Mouse (Mus musculus): Measurements from ENCODE around the gene Cfap74. TPM values are rescaled to one million over a fixed set of nuclear protein-coding genes. Genes with fewer than 3 reads are reported as not detected.
"Not testable (repeated sequence)": the region's sequence is repeated elsewhere in the genome, so short reads cannot be mapped to it uniquely, and the experiment has no call there.

Cfap74 gene
- polyA plus RNA-seq, 2 experiments from 2014 or later: 1.8 to 2.1 TPM

GRCm38 (mm10) chr4:155412124-155412523, 3.1 kb downstream of the Cfap74 start:
- no peak for ATAC-seq

- ATAC-seq: no peak
Measured at GRCm38 (mm10) chr4:155413641-155414335, 4.8 kb downstream of the Cfap74 start.

- no peak for ATAC-seq
Measured at GRCm38 (mm10) chr4:155414656-155415235, 5.8 kb downstream of the Cfap74 start.

GRCm38 (mm10) chr4:155420137-155420536, 11.1 kb downstream of the Cfap74 start:
- no peak for ATAC-seq

- ATAC-seq: not testable (repeated sequence)
Measured at GRCm38 (mm10) chr4:155421412-155422370, 12.7 kb downstream of the Cfap74 start.

- no peak for ATAC-seq
Measured at GRCm38 (mm10) chr4:155423988-155424387, 15.0 kb downstream of the Cfap74 start.

GRCm38 (mm10) chr4:155426272-155426671, 17.3 kb downstream of the Cfap74 start:
- no peak for ATAC-seq

GRCm38 (mm10) chr4:155428442-155428841, 19.5 kb downstream of the Cfap74 start:
- ATAC-seq: no peak

GRCm38 (mm10) chr4:155429202-155429601, 20.2 kb downstream of the Cfap74 start:
- no peak for ATAC-seq

- no peak for ATAC-seq
Measured at GRCm38 (mm10) chr4:155432358-155432757, 23.4 kb downstream of the Cfap74 start.

- ATAC-seq: no peak
Measured at GRCm38 (mm10) chr4:155433993-155434392, 25.0 kb downstream of the Cfap74 start.

- ATAC-seq: no peak
Measured at GRCm38 (mm10) chr4:155442808-155443207, 33.8 kb downstream of the Cfap74 start.

GRCm38 (mm10) chr4:155451597-155451996, 42.6 kb downstream of the Cfap74 start:
- ATAC-seq: no peak

GRCm38 (mm10) chr4:155458575-155458974, 49.6 kb downstream of the Cfap74 start:
- no peak for ATAC-seq

GRCm38 (mm10) chr4:155463050-155463449, 54.1 kb downstream of the Cfap74 start:
- ATAC-seq: no peak

- no peak for ATAC-seq
Measured at GRCm38 (mm10) chr4:155463611-155464010, 54.6 kb downstream of the Cfap74 start.

GRCm38 (mm10) chr4:155464061-155464460, 55.1 kb downstream of the Cfap74 start:
- no peak for ATAC-seq

GRCm38 (mm10) chr4:155465607-155466006, 56.6 kb downstream of the Cfap74 start:
- ATAC-seq: no peak

GRCm38 (mm10) chr4:155466080-155466479, 57.1 kb downstream of the Cfap74 start:
- no peak for ATAC-seq

- ATAC-seq: no peak
Measured at GRCm38 (mm10) chr4:155467237-155468010, 58.4 kb downstream of the Cfap74 start.

GRCm38 (mm10) chr4:155468952-155469351, 60.0 kb downstream of the Cfap74 start, which contains the start of gene Tmem52:
Gene Tmem52, plus strand, starts transcription at chr4:155469114.
- peak; percentile 23 for ATAC-seq

GRCm38 (mm10) chr4:155469590-155470262, 60.7 kb downstream of the Cfap74 start:
- no peak for ATAC-seq

Data from activated CD4-positive, CD25-positive, alpha-beta regulatory T cell, adult 4 months (primary cell).